Mouse (Mus musculus): ENCODE measurements around the gene Fam118b.

Gene Fam118b

DNA sequence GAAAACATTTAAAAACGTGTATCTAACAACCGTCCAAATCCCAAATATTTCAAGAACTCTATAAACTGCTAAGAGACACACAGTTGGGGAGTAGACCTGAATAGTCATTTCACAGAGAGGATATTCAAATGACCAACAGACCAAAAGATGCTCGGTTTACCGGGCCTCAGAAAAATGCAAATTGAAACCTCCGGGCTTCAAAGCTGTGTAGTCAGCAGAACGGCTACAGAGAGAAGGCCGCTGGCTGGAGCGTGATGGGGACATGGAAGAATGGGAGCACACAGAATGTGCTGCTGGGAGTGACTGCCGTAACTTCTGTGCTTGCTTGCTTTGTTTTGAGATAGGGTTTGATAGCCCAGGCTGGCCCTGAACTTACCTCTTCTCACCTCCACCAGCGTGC lies 69.3 kb downstream of the Fam118b start:
- DNase-seq (ENCODE audit: low spot score) = no peak

GRCm38 (mm10) chr9:35197625-35198024 lies 70.0 kb downstream of the Fam118b start:
- no peak for DNase-seq (ENCODE audit: low spot score)

GRCm38 (mm10) chr9:35194048-35194447 lies 73.6 kb downstream of the Fam118b start:
- no peak for DNase-seq (ENCODE audit: low spot score)

DNA sequence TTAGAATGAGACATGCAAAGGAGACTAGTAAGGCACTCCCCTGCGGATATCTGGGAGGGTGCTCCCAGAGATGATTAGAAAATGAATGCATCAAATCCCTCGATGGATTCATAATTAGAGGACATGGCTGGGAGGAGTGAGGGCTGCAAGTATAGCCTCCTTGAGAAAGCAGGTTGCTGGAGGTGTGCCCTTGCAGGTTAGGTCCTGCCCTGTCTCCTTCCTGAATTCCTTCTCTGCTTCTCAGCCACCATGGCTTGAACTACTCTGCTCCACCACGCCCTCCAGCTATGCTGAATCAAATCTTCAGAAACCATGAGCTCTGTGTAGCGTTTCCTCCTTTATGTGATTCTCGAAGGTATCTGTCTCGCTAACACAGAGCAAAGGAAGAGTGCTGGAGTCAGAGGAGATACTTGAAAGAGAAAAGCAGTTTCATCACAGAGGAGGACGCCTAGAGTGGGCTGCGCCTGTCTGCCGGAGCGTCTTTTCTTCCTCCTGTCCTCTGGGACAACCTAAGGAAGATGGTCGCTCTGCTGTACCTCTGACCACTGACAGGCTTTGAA lies 74.5 kb downstream of the Fam118b start:
- DNase-seq (ENCODE audit: low spot score) = no peak

GRCm38 (mm10) chr9:35188700-35189099 lies 78.9 kb downstream of the Fam118b start:
- no peak for DNase-seq (ENCODE audit: low spot score)

DNA sequence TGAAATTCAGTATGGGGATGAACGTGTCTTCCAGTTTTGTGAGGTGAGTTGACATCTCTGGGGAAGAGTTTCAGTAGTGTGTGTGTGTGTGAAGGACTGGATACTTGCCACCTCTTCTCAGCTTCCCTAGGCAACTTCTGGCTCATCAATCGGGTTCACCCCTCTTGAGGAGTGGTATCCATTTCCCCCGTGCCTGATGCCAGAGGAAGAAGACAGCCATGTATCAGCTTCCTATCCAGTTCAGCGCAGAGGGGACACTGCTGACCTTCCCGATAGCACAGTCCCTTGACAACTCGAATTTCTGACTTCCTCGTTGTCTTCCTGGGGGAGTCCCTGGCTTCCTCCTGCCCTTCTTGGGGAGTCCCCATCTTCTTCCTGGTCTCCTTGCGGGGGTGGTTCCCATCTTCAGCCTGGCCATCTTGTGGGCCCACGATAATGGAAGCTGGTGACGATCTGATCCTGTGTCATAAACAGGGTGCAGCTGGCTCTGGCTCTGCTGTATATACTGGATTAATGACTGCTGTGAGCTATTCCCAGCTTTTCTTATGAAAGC lies 80.2 kb downstream of the Fam118b start:
- DNase-seq (ENCODE audit: low spot score) = no peak

GRCm38 (mm10) chr9:35186430-35186829 lies 81.2 kb downstream of the Fam118b start:
- DNase-seq (ENCODE audit: low spot score) = no peak

GRCm38 (mm10) chr9:35183359-35183758 lies 84.2 kb downstream of the Fam118b start:
- no peak for DNase-seq (ENCODE audit: low spot score)

GRCm38 (mm10) chr9:35182832-35183231 lies 84.8 kb downstream of the Fam118b start:
- no peak for DNase-seq (ENCODE audit: low spot score)

DNA sequence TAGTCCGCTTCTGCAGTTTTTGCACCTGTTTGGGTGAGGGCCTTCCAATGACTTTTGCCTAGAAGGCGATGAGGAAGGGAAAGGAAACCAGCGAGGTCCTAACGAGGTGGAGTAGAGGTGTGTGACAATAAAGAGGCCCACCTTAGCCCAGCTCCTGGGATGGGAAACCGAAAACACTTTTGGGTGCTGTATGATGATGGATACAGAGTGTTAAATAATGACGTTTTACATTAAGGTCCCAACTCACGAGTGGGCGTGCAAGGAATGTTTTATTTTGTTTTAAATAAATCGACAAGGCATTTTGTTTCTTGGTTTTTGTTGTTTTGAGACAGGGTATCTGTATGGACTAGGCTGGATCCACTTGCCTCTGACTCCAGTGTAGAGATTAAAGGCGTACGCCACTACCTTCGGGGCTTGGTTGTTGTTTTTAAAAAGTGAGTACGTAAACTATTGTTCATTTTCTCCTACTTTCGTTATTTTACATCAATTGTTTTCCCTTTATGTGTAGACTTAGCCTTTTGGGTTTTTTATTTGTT lies 91.4 kb downstream of the Fam118b start:
- DNase-seq (ENCODE audit: low spot score) = no peak

DNA sequence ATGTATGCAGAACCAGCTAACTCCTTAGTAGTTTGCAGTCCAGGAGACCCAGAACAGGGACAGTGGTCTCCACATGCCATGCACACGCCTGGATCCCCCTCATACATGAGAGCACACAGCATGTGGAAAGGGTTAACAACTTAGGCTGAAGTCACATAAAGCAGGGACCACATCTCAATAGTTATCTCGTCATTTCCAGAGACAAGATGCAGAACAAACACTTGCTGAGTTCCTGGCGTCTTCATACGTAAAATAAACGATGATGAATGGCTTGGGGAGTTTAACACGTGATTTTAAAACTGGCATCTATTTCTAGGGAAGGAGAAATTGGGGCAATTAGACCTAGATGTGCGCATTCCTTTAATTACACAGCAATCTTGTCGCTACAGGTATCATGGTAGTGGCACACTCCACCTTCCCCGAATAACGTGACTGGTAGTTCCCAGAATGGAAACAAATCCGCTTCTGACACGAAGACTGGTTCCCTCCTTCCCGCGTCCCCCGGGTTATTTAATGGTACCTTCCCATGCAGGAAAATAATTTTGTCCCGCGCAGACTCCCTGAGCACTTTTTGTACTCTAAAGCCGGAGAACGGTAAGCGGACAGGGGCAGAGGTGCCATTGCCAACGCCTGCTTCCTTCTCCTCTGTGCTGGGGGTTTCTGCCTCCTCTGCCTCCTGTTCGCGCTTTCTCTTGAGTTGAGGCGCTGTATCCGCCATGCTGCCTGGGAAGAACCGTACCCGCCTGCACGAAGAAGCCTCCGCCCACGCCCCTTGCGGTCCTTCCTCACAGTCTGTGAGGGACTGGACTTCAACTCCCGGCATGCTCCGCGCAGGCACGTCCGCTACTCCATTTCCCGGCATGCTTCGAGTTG lies 92.1 kb downstream of the Fam118b start, which contains the start of gene Dcps:
TSS of gene Dcps (minus strand) at position 811 of the 873 bp plus-strand sequence.
- DNase-seq (ENCODE audit: low spot score) = peak; percentile 94

GRCm38 (mm10) chr9:35173331-35173730 lies 94.3 kb downstream of the Fam118b start:
- DNase-seq (ENCODE audit: low spot score) = no peak

DNA sequence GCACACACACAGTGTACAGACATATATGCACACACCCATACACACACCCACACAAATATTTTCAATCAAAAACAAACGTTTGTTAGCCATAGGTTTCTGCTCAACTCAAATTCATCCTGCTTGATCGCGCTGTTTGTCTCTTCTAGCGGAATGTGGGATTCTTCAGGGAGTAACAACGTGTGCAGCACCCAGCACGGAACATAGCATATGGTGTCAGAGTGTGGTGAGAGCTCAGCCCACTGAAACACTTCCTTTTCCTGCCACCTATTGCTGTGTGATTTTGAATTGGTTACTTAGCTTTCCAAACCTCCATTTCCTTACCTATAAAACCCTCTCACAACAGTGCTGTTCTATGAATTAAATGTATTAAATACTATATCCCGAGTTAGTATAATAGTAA lies 97.5 kb downstream of the Fam118b start:
- DNase-seq (ENCODE audit: low spot score) = no peak
